Mouse (Mus musculus) kidney, adult 2 months (tissue): ENCODE data around the gene Tfcp2l1. TPM values are rescaled to one million over a fixed set of nuclear protein-coding genes. Genes with fewer than 3 reads are reported as not detected.

ENCODE experiments used
- DNase-seq: peaks from one replicate; pipeline ENCODE4 v3.0.0; 2021
- H3K27ac ChIP-seq: fragments of 200-500 bp; 2 replicates; pipeline ENCODE4 v1.5.1; 2012; ENCODE audit warnings: low read depth, low read length, control low read depth, inconsistent platforms; ENCODE audit not compliant: insufficient read depth
- H3K27me3 ChIP-seq: fragments of 200-500 bp; replicated peaks from 2 replicates; pipeline ENCODE4 v1.6.1; 2012; ENCODE audit warnings: mild to moderate bottlenecking, moderate library complexity, low read length, inconsistent platforms; ENCODE audit not compliant: control insufficient read depth, insufficient read depth
- H3K36me3 ChIP-seq: fragments of 200-500 bp; 2 replicates; pipeline ENCODE4 v1.6.1; 2012; ENCODE audit warnings: mild to moderate bottlenecking, moderate library complexity, low read length, inconsistent platforms; ENCODE audit not compliant: control insufficient read depth, insufficient read depth
- H3K4me1 ChIP-seq: fragments of 200-500 bp; 2 replicates; pipeline ENCODE4 v1.6.1; 2011; ENCODE audit warnings: low read length; ENCODE audit not compliant: control insufficient read depth, insufficient read depth
- H3K4me3 ChIP-seq: fragments of 200-500 bp; 2 replicates; pipeline ENCODE4 v1.5.1; 2011; ENCODE audit warnings: mild to moderate bottlenecking, low read depth, low read length, control low read depth; ENCODE audit not compliant: insufficient read depth
- CTCF ChIP-seq: fragments of 200-500 bp; conservative IDR thresholded peaks from 2 replicates; pipeline ENCODE4 v1.5.1; 2011; ENCODE audit warnings: low read depth, mild to moderate bottlenecking, control low read depth, low read length, moderate library complexity, mixed read lengths; ENCODE audit not compliant: insufficient read depth, insufficient read length
- POLR2A ChIP-seq: fragments of 200-500 bp; IDR thresholded peaks from one replicate; pipeline ENCODE4 v1.6.1; 2011; ENCODE audit warnings: low read depth, low read length, control low read depth
- WGBS: fragments of 180-500 bp; shearing (Covaris S2); methylation state at CpG from one replicate; pipeline ENCODE4 v1.1.7; 2018; 5-methylcytosine and 5-hydroxymethylcytosine counted together
- polyA plus RNA-seq: library from polyadenylated mRNA; depleted of rRNA; stranded (reverse); fragments of >200 nt; gene quantifications from 2 replicates; pipeline ENCODE4 v1.2.3, GENCODE M21; 2012

The Tfcp2l1 gene
- polyA plus RNA-seq, 1 experiment, result 77.3 TPM

DNA sequence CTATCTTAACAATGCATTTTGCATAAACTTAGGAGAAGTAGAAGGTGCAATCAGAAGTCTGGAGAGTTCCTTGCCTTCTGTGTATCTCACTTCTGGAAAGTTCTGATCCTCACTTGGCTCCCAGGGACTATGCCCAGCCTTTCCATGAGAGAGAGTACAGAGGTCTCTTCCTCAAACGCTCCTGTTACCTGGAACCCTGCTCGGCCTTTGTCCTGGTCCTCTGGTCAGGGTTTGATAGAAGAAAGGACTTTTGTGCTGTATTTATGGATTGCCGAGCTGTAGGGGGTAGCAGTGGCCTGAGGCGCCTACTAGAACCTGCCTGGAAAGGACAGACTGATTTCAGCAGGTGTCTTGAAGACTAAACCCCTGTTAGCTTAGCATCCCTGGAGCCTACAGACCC is 55.9 kb downstream of the Tfcp2l1 start:
- TF ChIP-seq POLR2A (no peak), CTCF (no peak; the same call in 1 of the 2 replicates)

DNA sequence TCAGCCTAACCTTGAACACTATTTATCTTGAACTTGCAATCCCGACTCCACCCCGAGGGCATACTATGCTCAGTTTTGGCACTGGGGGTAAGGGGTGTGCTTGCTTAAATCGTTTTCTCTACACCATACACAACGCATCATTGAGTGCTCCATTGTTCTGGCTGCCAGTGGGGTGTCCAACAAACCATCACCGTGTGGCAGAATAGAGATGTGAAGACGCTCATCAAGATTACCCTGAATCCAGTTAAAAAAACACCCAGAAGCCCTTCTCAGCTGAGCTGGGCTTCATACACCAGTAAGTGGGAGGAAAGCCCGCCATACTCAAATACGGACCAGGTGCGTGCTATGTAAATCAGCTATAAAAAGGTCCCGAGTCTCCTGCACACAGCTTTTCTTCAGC is 60.0 kb downstream of the Tfcp2l1 start:
- 90% methylated on average over 10 of the region's 10 CpGs for WGBS
- no peak for TF ChIP-seq POLR2A
- TF ChIP-seq CTCF, result no peak
- DNase-seq, result no peak

More for the DNA sequence above, 55.9 kb downstream of the Tfcp2l1 start:
- Histone ChIP-seq H3K4me1 (peaks cover 25% of the 10 kb centered on the region), H3K27ac (peak overlapping the region; percentile 70), H3K4me3 (no peak overlapping the region), H3K27me3 (no peaks in the 10 kb centered on the region), H3K36me3 (peaks cover 3% of the 10 kb centered on the region)
- peak; percentile 92 for DNase-seq
- WGBS, result 47% methylated on average over 4 of the region's 4 CpGs

DNA sequence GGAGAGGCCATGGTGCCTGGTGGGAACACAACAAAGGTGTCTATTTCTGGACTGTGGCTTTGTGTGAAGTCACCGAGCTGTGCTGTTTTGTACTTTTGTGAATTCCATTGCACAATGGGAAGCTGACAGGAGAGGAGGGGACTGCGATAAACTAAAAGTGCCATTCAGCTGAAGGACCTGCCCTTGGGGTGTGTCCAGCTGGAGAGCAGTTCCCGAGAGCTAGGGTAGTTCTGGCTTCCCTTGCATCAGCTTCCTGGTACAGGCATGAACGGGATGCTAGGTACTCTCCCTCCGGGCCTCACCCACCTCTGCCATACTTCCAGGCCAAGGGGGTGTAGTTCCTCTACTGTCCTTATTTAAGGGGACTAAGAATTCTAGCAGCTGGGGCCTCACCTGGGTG is 62.1 kb downstream of the Tfcp2l1 start:
- Histone ChIP-seq H3K4me3 (no peak overlapping the region), H3K4me1 (no peaks in the 10 kb centered on the region; the same call in 1 of the 2 replicates), H3K27me3 (no peaks in the 10 kb centered on the region), H3K27ac (no peak overlapping the region), H3K36me3 (no peaks in the 10 kb centered on the region)
- peak; percentile 32 for DNase-seq
- WGBS, result 37% methylated on average over 5 of the region's 5 CpGs
- no peak for TF ChIP-seq POLR2A
- no peak for TF ChIP-seq CTCF

More for the DNA sequence above, 60.0 kb downstream of the Tfcp2l1 start:
- H3K4me1 ChIP-seq, result peaks cover 19% of the 10 kb centered on the region
- H3K36me3 ChIP-seq, result no peaks in the 10 kb centered on the region
- H3K27me3 ChIP-seq, result no peaks in the 10 kb centered on the region
- H3K4me3 ChIP-seq, result no peak overlapping the region
- H3K27ac ChIP-seq, result no peak overlapping the region

DNA sequence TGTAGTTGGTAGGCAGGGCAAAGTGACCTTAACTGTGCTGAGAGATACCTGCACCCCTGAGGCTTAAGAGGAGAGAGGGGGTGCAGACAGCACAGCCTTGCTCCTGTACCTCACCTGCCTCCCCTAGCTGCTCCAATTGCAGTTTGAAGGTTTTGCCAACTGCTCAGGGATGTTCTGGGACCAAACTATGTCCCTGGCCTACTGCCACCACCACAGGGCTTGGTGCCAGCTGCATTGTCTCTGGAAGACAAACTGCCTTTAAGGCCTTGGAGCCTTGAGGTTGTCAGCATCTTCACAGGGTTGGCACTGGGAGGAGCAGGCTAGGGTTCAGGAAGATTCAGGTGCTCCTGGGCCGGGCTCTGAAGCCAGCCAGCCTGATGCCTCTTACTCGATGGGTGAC is 66.7 kb downstream of the Tfcp2l1 start:
- Histone ChIP-seq H3K27ac (no peak overlapping the region), H3K27me3 (no peaks in the 10 kb centered on the region), H3K4me1 (peaks cover 5% of the 10 kb centered on the region; the same call in 1 of the 2 replicates), H3K36me3 (no peaks in the 10 kb centered on the region), H3K4me3 (no peak overlapping the region)
- WGBS, result 48% methylated on average over 2 of the region's 2 CpGs
- peak; percentile 59 for DNase-seq
- TF ChIP-seq POLR2A (no peak), CTCF (no peak)

DNA sequence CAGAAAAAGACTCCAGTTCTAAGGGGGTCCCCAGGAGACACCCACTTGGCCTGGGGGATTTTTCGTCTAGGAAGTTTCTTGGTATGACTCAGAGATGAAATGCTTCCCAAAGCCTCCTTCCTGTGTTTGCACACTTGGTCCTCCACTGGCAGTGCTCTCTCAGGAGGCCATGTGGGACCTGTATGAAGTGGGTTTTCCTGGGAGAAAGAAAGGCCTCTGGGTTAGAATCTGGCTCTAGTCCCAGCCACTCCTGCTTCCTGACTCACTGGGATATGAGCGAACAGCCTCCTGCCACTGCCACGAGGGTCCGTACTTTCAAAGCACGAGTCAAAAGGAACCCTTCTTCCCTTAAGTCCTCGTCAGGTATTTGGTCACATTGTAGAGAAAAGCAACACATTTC is 70.2 kb downstream of the Tfcp2l1 start:
- Histone ChIP-seq H3K4me1 (peaks cover 11% of the 10 kb centered on the region; the same call in 1 of the 2 replicates), H3K27ac (no peak overlapping the region), H3K27me3 (no peaks in the 10 kb centered on the region), H3K36me3 (no peaks in the 10 kb centered on the region), H3K4me3 (no peak overlapping the region)
- DNase-seq, result no peak
- TF ChIP-seq POLR2A (no peak), CTCF (no peak)
- 80% methylated on average over 6 of the region's 6 CpGs for WGBS

DNA sequence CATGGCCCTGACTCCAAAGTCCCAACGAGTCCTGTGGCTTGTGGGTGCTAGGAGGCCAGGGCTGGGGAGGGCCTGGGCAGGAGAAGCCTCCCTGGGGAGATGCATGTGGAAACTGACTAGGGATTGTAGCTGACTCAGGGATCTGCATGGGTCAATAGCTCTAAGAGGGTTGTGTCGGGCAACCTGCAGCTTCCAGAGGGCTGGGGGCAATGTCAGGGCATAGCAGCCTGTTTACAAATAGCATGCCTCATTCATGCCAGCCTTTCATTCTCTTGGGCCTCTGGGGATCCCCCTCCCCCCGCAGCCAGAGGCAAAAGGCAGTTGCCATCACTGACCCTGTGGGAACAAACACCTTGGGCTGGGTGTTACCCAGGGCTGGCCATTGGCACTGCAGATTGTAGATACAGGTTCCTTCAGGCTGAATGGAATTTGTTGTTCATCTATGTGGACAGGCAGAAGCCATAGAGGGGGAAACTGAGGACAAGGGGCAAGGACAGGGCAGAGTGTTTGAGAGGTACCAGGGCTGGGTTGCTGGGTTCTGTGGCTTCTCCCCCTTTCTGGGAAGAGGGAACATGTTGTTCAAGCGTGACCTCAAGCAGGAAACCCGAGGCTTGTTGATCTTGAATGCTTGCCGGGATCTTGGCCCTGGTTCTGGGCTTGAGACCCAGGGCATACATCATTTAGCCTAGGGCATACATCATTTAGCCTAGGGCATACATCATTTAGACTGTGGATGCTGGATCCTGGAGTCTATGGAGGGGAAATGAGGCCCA is 71.6 kb downstream of the Tfcp2l1 start:
- WGBS, result 21% methylated on average over 6 of the region's 6 CpGs
- no peak overlapping the region for H3K4me3 ChIP-seq
- DNase-seq, result peak; percentile 84
- H3K36me3 ChIP-seq, result no peaks in the 10 kb centered on the region
- TF ChIP-seq CTCF, result no peak
- no peak for TF ChIP-seq POLR2A
- no peaks in the 10 kb centered on the region for H3K27me3 ChIP-seq
- peaks cover 11% of the 10 kb centered on the region; the same call in 1 of the 2 replicates for H3K4me1 ChIP-seq
- H3K27ac ChIP-seq, result peak overlapping the region; percentile 55

DNA sequence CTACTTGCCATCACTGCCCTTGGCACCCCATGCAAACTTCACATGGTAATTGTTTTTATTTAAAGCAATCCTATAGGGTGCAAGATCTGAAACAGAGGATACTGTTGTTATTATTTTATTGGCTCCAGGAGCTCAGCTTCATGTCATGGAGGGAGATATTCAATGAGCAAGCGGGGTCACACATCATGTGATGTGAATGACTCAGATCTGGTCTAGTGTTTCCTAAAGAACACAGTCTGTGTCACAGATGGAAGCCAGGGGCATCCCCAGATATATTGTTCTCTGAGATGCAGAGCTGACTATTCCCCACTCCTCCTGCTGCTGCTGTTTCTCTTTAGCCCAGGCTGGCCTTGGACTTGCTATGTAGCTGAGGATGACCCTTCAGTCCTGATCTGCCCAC is 72.2 kb downstream of the Tfcp2l1 start:
- no peak overlapping the region for H3K4me3 ChIP-seq
- H3K27ac ChIP-seq, result peak overlapping the region; percentile 55; the same call in 1 of the 2 replicates
- no peak for TF ChIP-seq CTCF
- no peak for TF ChIP-seq POLR2A
- WGBS, result 92% methylated on average over 1 of the region's 1 CpGs
- H3K4me1 ChIP-seq, result peaks cover 11% of the 10 kb centered on the region; the same call in 1 of the 2 replicates
- no peaks in the 10 kb centered on the region for H3K27me3 ChIP-seq
- no peaks in the 10 kb centered on the region for H3K36me3 ChIP-seq
- DNase-seq, result no peak
